Mouse (Mus musculus) brain, embryonic 14.5 days (tissue): ENCODE data around the gene Syne1. TPM values are rescaled to one million over a fixed set of nuclear protein-coding genes. Genes with fewer than 3 reads are reported as not detected.

ENCODE experiments used
- DNase-seq: peaks from one replicate; pipeline ENCODE4 v3.0.0-alpha.2; 2011; ENCODE audit warnings: low read depth
- CTCF ChIP-seq: fragments of 200-500 bp; IDR thresholded peaks from 2 replicates; pipeline ENCODE4 v1.5.1; 2012; ENCODE audit warnings: inconsistent platforms, mild to moderate bottlenecking, moderate library complexity, borderline replicate concordance; ENCODE audit not compliant: insufficient read depth, insufficient read length; ENCODE audit errors: extremely low read depth
- POLR2A ChIP-seq: fragments of 200-500 bp; IDR thresholded peaks from 2 replicates; pipeline ENCODE4 v1.6.1; 2012; ENCODE audit warnings: mild to moderate bottlenecking, inconsistent platforms, borderline replicate concordance; ENCODE audit not compliant: poor library complexity, insufficient read depth, insufficient read length, severe bottlenecking; ENCODE audit errors: extremely low read depth
- polyA plus RNA-seq: library from polyadenylated mRNA; depleted of rRNA; stranded (reverse); fragments of >200 nt; gene quantifications from 2 replicates; pipeline ENCODE4 v1.2.3, GENCODE M21; 2012

Gene Syne1
- polyA plus RNA-seq, 1 experiment: 20.4 TPM

DNA sequence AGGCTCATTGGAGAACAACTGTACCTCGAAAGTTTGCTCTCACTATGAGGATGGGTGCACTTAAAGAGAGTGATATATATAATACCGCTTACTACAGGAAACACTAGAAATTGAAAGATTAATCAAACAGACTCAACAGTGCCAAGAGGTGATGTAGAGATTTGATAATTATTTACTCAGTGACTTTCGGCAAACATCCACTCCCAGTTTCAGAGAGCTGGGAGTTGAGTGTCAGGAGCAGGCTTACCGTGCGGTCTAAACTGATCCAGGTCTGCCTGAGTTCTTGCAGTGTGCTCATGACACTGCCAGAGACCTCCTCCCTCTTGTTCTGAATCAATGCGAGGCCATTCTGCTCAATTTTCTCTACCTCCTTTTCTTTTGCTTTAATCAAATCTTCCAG, 434.6 kb downstream of the Syne1 start:
- TF ChIP-seq POLR2A (no peak), CTCF (no peak)
- DNase-seq: no peak

DNA sequence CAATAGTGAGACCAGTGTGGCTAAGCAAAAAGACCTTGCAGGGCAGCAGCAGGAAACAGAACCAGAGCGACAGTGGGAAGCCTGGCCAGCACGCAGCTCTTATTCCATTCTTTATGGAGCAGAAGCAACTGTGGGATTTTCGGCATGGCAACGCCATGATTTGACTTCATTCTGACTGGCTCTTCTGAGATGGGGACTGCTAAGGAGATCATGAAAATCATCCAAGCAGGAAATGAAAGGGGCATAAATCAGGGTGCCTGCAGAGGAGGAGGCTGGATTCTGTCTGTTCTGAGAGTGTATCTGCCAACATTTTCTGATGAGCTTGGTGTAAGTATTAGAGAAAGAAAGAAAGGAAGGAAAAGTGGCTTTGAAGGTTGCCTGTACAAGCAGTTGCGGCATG, 435.1 kb downstream of the Syne1 start:
- DNase-seq: no peak
- TF ChIP-seq CTCF (no peak), POLR2A (no peak)

DNA sequence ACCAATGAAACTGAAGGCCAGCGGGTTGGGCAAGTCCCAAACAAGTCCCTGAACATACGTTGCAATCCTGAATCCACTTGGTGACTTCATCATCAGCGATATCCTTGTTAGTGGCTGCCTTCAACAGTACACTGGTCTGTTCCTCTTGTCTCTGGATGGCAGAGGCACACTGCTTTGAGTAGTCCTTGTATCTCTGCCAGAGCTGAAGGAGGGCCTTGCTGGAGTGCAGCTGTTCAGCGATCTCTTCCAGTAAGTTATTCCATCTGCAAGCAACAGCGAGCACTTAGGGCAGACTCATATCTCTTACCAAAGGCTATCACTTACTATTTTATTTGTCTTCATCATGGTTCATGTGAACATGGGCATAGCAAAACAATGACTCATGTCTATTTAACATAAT, 440.5 kb downstream of the Syne1 start:
- DNase-seq: no peak
- no peak for TF ChIP-seq POLR2A
- TF ChIP-seq CTCF: no peak

DNA sequence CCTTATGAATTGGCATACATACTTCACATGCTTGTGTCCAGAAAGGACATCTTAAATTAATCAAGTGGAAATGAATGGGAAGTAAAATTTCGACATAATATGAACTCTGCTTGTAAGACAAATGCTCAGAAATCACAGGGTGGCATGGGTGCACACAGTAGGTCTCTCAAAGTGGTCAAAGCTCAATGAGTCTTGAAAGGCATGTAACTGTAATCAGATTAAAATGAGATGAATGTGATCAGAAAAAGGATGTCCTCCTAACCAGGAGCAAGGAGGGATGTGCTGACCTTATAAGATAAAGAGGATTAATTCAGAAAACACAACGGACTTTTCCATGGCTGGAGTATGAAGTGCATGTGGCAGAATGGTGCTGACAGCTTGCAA, 453.5 kb downstream of the Syne1 start:
- no peak for TF ChIP-seq CTCF
- TF ChIP-seq POLR2A: no peak
- no peak for DNase-seq

DNA sequence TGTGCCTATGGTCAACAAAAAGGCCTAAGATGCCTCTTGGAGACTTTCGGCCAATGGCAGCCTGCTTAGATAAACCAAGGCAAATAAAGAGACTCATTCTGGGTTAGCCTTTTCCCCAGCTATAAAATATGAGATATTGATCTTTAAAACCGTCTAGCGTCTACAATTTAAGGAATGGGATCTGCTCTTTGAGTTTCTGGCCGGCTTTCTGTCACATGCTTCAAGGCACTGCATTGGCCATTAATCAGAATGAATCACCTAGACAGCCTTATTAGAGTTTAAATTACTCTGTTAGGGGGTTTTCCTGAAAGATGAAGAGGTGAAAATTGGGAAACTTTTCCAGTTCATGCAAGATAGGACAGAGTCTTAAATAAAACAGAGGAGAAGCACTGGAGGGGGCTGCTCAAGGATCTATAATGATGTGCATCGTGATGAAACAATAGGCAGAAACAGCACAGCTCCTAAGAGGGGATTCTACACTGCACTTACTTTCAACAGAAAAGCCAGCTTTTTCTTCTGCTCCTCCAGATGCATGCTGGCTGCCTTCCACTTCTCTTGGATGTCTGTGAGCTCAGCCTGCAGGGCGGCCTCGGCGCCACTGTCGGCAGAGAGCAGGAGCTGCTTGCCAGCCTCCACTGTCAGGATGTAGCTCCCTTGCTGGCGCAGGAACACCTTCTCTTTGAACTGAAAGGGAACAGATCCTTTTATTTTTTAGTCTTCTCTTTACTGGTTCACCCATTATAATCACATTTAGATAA, 454.1 kb downstream of the Syne1 start:
- peak; percentile 47 for DNase-seq

DNA sequence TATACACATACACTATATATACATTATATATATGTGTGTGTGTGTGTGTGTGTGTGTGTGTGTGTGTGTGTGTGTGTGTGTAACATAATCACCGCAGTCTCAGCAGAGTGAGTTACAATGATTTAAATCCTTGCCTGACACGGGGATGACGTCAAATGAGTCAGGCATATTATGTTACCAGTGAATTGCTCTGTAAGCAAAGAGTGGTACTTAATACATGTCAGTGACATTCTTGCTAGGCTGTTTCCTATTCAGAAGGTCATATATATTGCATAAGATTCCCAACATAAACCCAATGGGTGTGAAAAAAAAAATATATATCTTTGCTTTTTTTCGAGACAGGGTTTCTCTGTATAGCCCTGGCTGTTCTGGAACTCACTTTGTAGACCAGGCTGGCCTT, 462.1 kb downstream of the Syne1 start:
- no peak for TF ChIP-seq CTCF
- TF ChIP-seq POLR2A: no peak
- no peak for DNase-seq

More for the DNA sequence above, 454.1 kb downstream of the Syne1 start:
- no peak for TF ChIP-seq POLR2A
- TF ChIP-seq CTCF: no peak

DNA sequence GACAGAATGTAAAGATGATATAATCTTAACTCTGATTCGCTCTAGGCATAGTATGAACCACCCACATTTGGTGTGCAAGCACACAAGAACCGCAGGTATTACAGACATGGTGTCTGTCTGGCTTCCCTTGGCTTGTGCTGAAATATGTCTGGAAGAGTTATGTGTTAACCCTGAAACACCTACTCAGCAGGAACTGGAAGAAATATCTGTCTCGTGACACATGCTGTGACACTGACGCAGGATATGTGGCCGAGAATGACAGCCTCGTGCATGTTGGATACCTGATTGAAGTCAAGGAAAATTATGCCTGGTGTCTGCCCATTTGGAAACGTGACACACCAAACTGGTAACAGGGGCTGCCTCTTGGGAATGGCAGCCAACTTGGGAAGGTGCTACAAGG, 463.9 kb downstream of the Syne1 start:
- TF ChIP-seq POLR2A (no peak), CTCF (no peak)

DNA sequence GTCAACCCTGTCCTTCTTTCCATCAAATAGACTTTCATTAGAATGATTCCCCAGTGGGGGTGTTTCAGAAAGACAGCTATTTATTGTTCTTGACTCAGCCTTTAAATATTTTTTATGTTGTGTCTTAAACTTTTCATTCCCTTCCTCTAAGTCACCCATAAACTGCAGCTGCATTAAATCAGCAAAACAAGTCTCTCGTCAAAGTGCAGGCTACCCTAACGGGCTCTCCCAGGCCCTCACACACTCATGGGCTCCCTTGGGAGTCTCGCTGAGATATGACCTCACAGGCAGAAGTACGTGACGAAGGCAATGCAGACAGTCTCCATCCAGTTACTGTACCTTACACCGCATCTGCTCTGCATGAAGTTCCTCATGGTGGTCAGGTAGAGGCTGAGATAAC, 465.0 kb downstream of the Syne1 start:
- DNase-seq: no peak
- no peak for TF ChIP-seq CTCF
- TF ChIP-seq POLR2A: no peak

More for the DNA sequence above, 463.9 kb downstream of the Syne1 start:
- no peak for DNase-seq

DNA sequence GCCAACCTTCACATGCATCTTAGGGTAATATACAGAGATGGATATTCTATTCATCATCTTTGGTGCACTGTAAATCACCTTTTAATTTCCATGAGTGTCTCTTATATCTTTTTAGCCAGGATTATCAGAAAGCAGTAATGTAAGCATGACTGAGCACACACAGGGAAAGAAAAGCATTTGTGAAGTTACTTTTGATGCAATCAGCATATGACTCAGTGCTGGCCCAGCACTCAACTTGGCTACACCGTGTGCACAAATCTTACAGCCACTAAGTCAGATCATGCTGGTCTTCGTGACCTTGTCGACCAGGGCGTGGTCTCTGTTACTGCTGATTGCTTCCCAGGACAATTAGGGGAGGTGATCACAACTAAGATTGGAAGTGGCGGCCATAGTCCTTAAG, 465.5 kb downstream of the Syne1 start:
- TF ChIP-seq CTCF (no peak), POLR2A (no peak)
- no peak for DNase-seq

DNA sequence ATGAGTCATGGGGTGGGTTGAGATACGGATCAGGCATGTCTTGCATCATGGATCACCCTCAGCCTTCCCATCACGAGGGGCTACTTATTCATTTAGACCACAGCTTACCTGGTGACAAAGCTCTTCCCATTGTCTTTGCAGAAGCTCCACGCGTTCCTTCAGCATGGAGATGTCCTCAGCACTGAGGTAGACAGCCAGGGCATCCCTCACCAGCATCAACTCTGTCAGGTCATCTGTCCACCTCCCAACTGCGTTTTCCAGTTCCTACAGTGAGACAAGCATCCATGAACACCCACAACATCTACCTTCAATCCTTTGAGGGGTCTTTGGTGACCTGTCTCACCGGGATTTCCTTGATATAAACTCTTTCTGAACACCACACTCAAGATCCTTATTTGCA, 467.6 kb downstream of the Syne1 start:
- DNase-seq: no peak
- TF ChIP-seq POLR2A (no peak), CTCF (no peak)

DNA sequence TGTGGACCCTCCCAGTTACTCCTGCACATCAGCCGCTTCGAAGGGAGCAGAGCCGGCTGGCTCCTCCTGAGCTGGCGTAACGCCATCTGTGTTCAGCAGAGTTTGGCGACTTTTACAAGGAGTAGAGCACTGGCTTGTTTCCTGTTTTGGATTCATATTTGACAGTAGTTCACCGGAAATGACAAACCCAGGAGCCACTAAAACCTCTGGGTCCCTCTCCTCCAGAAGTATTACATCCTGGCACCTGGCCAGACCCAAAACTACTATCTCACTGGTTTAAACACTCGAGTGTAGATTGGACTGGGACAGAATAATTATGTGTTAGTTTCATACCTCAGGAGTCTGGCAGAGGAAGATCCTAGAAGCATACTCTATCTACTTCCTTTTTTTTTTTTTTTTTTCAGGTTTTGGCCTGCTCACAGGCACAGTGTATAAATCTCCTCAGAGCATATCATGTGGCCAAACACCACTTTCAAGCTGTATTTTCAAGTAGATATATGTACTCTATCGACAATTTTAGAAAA, 471.3 kb downstream of the Syne1 start:
- no peak for TF ChIP-seq POLR2A
- TF ChIP-seq CTCF: no peak
- peak; percentile 42 for DNase-seq

DNA sequence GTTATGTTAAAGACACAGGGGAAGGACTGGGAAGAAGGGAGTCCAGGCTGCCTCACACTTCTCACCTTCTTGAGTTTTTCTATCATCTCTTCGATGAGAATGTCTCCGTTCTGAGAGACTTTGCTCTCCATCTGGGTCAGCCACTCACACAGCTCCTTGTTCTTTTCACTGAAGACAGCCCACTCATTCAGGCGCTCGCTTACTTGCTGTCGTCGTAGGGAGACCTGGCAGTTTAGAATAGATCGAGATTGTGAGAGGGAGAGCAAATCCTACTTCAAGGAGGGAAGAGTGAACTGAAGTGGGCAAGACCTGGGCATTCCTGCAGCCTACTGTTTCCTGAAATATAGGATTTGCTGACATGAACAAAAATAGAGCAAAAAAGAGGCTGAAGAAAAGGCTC, 475.6 kb downstream of the Syne1 start:
- DNase-seq: no peak
- TF ChIP-seq CTCF (no peak), POLR2A (no peak)
